Mouse (Mus musculus) lung, postnatal 14 days (tissue): Measurements from ENCODE around the gene Fbxl18.
A peak's percentile ranks its signal among the peaks of the same experiment; 100 is the strongest.

Source experiments
- DNase-seq: peaks from one replicate; pipeline ENCODE4 v3.0.0; 2021

Gene Fbxl18

GRCm38 (mm10) chr5:142821266-142821973 is 73.8 kb downstream of the Fbxl18 start:
- DNase-seq, result peak; percentile 90

- DNase-seq, result peak; percentile 80
Observed at GRCm38 (mm10) chr5:142820276-142821265, 74.7 kb downstream of the Fbxl18 start.

- DNase-seq, result peak; percentile 70
Observed at GRCm38 (mm10) chr5:142819385-142820275, 75.6 kb downstream of the Fbxl18 start.

GRCm38 (mm10) chr5:142818435-142819360 is 76.5 kb downstream of the Fbxl18 start:
- DNase-seq, result peak; percentile 76

GRCm38 (mm10) chr5:142817524-142818434 is 77.4 kb downstream of the Fbxl18 start, which contains the start of gene Tnrc18:
Gene Tnrc18, minus strand, starts transcription at chr5:142817662.
- peak; percentile 100 for DNase-seq
